Mouse (Mus musculus): ENCODE data around the gene Glis3. TPM values are rescaled to one million over a fixed set of nuclear protein-coding genes. Genes with fewer than 3 reads are reported as not detected.

Glis3 gene
- total and polyA plus RNA-seq, 3 experiments, result not detected

GRCm38 (mm10) chr19:28726161-28726880 lies 46.4 kb upstream of the Glis3 start (continued):
- no peak for TF ChIP-seq TAL1 (IDR thresholded peaks at IDR 0.05; ENCODE audit: low read length)

GRCm38 (mm10) chr19:28724641-28725040 lies 44.8 kb upstream of the Glis3 start:
- Histone ChIP-seq H3K79me2 (ENCODE audit: control insufficient read depth, insufficient read depth, low read length, poor library complexity) (no peaks in the 10 kb centered on the region), H3K9ac (ENCODE audit: control insufficient read depth, low read depth, low read length, poor library complexity, severe bottlenecking) (no peak overlapping the region), H3K4me3 (ENCODE audit: control insufficient read depth in 1 of 2, insufficient read depth in 1 of 2, low read depth in 2 of 2, low read length in 2 of 2) (no peak overlapping the region), H3K9me3 (replicated peaks; ENCODE audit: insufficient read depth, low read length) (no peaks in the 10 kb centered on the region), H3K27ac (ENCODE audit: control insufficient read depth, low read depth, low read length) (no peak overlapping the region), H3K27me3 (ENCODE audit: control insufficient read depth in 1 of 2, insufficient read depth in 2 of 2, low read length in 2 of 2) (no peaks in the 10 kb centered on the region; a peak in 1 of 4 replicates), H3K4me1 (ENCODE audit: control insufficient read depth in 1 of 2, insufficient read depth in 2 of 2, low read length in 2 of 2) (no peaks in the 10 kb centered on the region), H3K36me3 (ENCODE audit: control insufficient read depth in 1 of 2, insufficient read depth in 2 of 2, low read length in 2 of 2) (no peaks in the 10 kb centered on the region)
- no peak for DNase-seq (ENCODE audit: low read depth, low spot score)
- TF ChIP-seq JUND (IDR thresholded peaks at IDR 0.05; ENCODE audit: low read depth, low read length), result no peak
- TF ChIP-seq CHD2 (IDR thresholded peaks at IDR 0.05; ENCODE audit: low read length), result no peak
- no peak for TF ChIP-seq GABPA (IDR thresholded peaks at IDR 0.05; ENCODE audit: low read depth, low read length)
- no peak for TF ChIP-seq CHD1 (IDR thresholded peaks at IDR 0.05; ENCODE audit: low read depth, low read length)
- no peak for TF ChIP-seq BHLHE40 (IDR thresholded peaks at IDR 0.05; ENCODE audit: borderline replicate concordance, low read depth, low read length)
- no peak for TF ChIP-seq NELFE (IDR thresholded peaks at IDR 0.05; ENCODE audit: low read depth, low read length)
- TF ChIP-seq ELF1 (IDR thresholded peaks at IDR 0.05; ENCODE audit: low read depth, low read length), result no peak
- no peak for TF ChIP-seq POLR2A (IDR thresholded peaks at IDR 0.05; ENCODE audit: control insufficient read depth in 1 of 2, insufficient read depth in 1 of 2, low read depth in 1 of 2, low read length in 2 of 2, poor library complexity in 1 of 2)
- TF ChIP-seq HCFC1 (IDR thresholded peaks at IDR 0.05; ENCODE audit: low read depth, low read length), result no peak
- no peak for TF ChIP-seq ZMIZ1 (IDR thresholded peaks at IDR 0.05; ENCODE audit: low read depth, low read length)
- TF ChIP-seq ZNF384 (IDR thresholded peaks at IDR 0.05; ENCODE audit: low read depth, low read length), result no peak
- TF ChIP-seq POLR2AphosphoS2 (IDR thresholded peaks at IDR 0.05; ENCODE audit: low read length), result no peak
- no peak for TF ChIP-seq MXI1 (IDR thresholded peaks at IDR 0.05; ENCODE audit: low read depth, low read length)
- TF ChIP-seq GATA1 (IDR thresholded peaks at IDR 0.05; ENCODE audit: low read depth, low read length), result no peak
- TF ChIP-seq MAX (IDR thresholded peaks at IDR 0.05; ENCODE audit: low read length), result no peak
- TF ChIP-seq EP300 (IDR thresholded peaks at IDR 0.05; ENCODE audit: low read depth in 1 of 2, low read length in 2 of 2), result no peak
- no peak for TF ChIP-seq MAZ (IDR thresholded peaks at IDR 0.05; ENCODE audit: low read depth, low read length)

- TF ChIP-seq USF1 (IDR thresholded peaks at IDR 0.05; ENCODE audit: low read depth, low read length) (no peak), SMC3 (IDR thresholded peaks at IDR 0.05; ENCODE audit: low read depth, low read length) (no peak), HCFC1 (IDR thresholded peaks at IDR 0.05; ENCODE audit: low read depth, low read length) (no peak), BHLHE40 (IDR thresholded peaks at IDR 0.05; ENCODE audit: borderline replicate concordance, low read depth, low read length) (no peak), POLR2A (IDR thresholded peaks at IDR 0.05; ENCODE audit: control insufficient read depth in 1 of 2, insufficient read depth in 1 of 2, low read depth in 1 of 2, low read length in 2 of 2, poor library complexity in 1 of 2) (no peak), POLR2AphosphoS2 (IDR thresholded peaks at IDR 0.05; ENCODE audit: low read length) (no peak), ZC3H11A (IDR thresholded peaks at IDR 0.05; ENCODE audit: low read depth, low read length) (no peak), MYB (IDR thresholded peaks at IDR 0.05; ENCODE audit: low read depth, low read length) (no peak), RAD21 (IDR thresholded peaks at IDR 0.05; ENCODE audit: low read depth, low read length) (no peak), POLR2AphosphoS5 (IDR thresholded peaks at IDR 0.05; ENCODE audit: borderline replicate concordance, low read depth, low read length) (no peak)
- no peaks in the 10 kb centered on the region for H3K4me1 ChIP-seq (ENCODE audit: control insufficient read depth in 1 of 2, insufficient read depth in 2 of 2, low read length in 2 of 2)
- no peak overlapping the region for H3K27ac ChIP-seq (ENCODE audit: control insufficient read depth, low read depth, low read length)
- H3K9ac ChIP-seq (ENCODE audit: control insufficient read depth, low read depth, low read length, poor library complexity, severe bottlenecking), result no peak overlapping the region
- no peaks in the 10 kb centered on the region for H3K9me3 ChIP-seq (replicated peaks; ENCODE audit: insufficient read depth, low read length)
- H3K36me3 ChIP-seq (ENCODE audit: control insufficient read depth in 1 of 2, insufficient read depth in 2 of 2, low read length in 2 of 2), result no peaks in the 10 kb centered on the region
- DNase-seq (ENCODE audit: low read depth, low spot score), result no peak
- no peaks in the 10 kb centered on the region for H3K79me2 ChIP-seq (ENCODE audit: control insufficient read depth, insufficient read depth, low read length, poor library complexity)
- no peaks in the 10 kb centered on the region; a peak in 1 of 4 replicates for H3K27me3 ChIP-seq (ENCODE audit: control insufficient read depth in 1 of 2, insufficient read depth in 2 of 2, low read length in 2 of 2)
- H3K4me3 ChIP-seq (ENCODE audit: control insufficient read depth in 1 of 2, insufficient read depth in 1 of 2, low read depth in 2 of 2, low read length in 2 of 2), result no peak overlapping the region
Observed at GRCm38 (mm10) chr19:28722626-28723025, 42.7 kb upstream of the Glis3 start.

All from MEL (cell line).